Mouse (Mus musculus) testis, adult 2 months (tissue): ENCODE data around the gene Ip6k2.

Source experiments
- CTCF ChIP-seq: fragments of 200-500 bp; IDR thresholded peaks from 2 replicates; pipeline ENCODE4 v1.5.1; 2012; ENCODE audit warnings: low read depth, mild to moderate bottlenecking, inconsistent platforms, low read length, moderate library complexity; ENCODE audit not compliant: control insufficient read depth, insufficient read depth, insufficient replicate concordance
- POLR2A ChIP-seq: fragments of 200-500 bp; IDR thresholded peaks from 2 replicates; pipeline ENCODE4 v1.6.1; 2012; ENCODE audit warnings: low read depth, mild to moderate bottlenecking, inconsistent platforms, low read length, moderate library complexity; ENCODE audit not compliant: control insufficient read depth

DNA sequence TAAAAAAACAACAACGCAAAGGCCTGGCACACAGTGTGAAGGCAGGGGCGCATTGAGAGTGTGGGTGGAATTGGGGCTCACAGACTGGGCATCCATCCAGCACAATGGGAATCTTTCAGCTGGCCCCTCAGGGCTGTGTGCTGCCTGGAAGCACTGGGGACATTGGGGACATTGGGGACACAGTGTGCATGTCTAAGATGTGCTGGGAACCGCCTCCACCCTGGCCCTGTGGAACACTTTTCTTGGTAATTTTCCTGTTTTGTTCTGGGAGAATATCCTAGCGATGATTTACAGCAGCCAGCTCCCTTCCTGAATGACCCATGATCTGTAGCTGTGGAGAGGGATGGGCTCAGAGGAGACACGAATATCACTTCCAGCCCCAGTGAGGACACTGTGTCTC is 29.2 kb upstream of the Ip6k2 start:
- TF ChIP-seq POLR2A (no peak), CTCF (no peak)
